Mouse (Mus musculus): ENCODE results near the gene Cdkn2aip.

Gene Cdkn2aip

DNA sequence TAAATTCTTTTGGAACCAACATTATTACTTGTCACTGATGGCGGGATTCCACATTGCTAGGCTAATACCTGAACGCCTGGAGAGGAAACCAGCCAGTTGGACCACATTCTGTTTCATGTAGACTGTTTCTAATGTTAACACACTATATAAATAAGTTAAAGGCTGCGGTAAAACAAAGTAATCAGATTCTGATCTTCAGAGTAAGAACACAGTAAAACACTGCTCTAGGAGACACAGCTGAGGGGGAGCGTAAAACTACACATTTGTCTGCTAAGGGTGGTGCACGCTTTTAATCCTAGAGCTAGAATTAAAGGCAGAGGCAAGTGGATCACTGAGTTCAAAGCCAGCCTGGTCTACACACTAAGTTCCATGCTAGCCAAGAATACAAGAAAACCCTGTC lies 51.0 kb downstream of the Cdkn2aip start:
- in situ Hi-C loops (cut with MseI, MboI): no loop called here

DNA sequence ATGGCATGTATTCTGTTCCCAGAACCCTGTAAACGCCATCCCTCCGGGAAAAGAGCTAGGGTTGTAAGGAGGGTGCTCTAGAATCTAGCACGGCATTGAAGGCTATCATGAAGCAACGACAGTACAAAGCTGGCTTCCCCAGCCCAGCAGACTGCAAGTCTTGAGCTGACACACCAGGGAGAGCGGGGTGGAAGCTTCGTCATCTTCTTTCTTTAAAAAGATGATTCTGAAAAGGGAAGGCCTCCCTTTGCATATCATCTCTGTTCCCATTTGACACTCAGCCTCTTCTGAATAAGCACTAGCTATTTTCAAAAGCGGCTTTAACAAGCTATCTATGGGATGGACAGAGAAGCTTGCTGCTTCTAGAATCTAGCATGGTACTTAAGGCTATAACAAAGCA lies 53.3 kb downstream of the Cdkn2aip start:
- in situ Hi-C loops (cut with MseI, MboI): no loop called here

DNA sequence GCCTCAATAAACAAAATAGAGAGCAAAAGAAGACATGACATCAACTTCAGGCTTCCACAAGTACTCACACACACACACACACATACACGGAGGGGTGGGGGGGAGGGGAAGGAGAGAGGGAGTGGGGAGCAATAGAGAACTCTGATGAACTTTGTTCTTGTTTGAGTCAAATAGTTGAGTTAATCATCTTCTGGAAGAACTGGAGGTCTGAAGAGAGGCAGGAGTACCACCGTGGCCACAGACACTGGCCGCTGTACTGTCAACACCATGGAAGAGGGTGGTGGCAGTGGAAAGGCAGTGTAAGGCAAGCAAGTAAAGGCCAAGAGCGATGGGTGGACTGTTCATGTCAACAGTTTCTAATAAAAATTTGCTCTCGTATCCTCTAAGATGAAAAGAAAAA lies 54.3 kb downstream of the Cdkn2aip start:
- in situ Hi-C loops (cut with MseI, MboI): no loop called here

Data from mouse trophoblast stem cell (cell line).